Mouse (Mus musculus): Measurements from ENCODE around the gene Ctc1. TPM values are rescaled to one million over a fixed set of nuclear protein-coding genes. Genes with fewer than 3 reads are reported as not detected.

Ctc1 gene
- polyA plus RNA-seq, 1 experiment from 2014 or later = 63.6 TPM

GRCm38 (mm10) chr11:69073951-69074775 is 58.5 kb downstream of the Ctc1 start:
- no peak overlapping the region for H3K9ac ChIP-seq
- 37% methylated on average over 6 of the region's 6 CpGs for WGBS
- no peak for DNase-seq
- H3K27me3 ChIP-seq (ENCODE audit: insufficient read depth, low read length) = no peaks in the 10 kb centered on the region
- H3K4me3 ChIP-seq (ENCODE audit: low read depth, low read length) = no peak overlapping the region
- no peaks in the 10 kb centered on the region for H3K9me3 ChIP-seq (ENCODE audit: low read depth, low read length)
- no peak for TF ChIP-seq CTCF (IDR thresholded peaks at IDR 0.05; ENCODE audit: low read depth)
- H3K27ac ChIP-seq (ENCODE audit: low read depth) = peak overlapping the region; percentile 96
- peaks cover 7% of the 10 kb centered on the region; the same call in 1 of the 2 replicates for H3K4me1 ChIP-seq (ENCODE audit: insufficient read depth)
- H3K36me3 ChIP-seq (ENCODE audit: insufficient read depth) = no peaks in the 10 kb centered on the region
- ATAC-seq (ENCODE audit: insufficient read depth) = no peak
- no peak overlapping the region; the same call in 1 of the 2 replicates for H3K4me2 ChIP-seq

- no peak for DNase-seq
- no peak for TF ChIP-seq CTCF (IDR thresholded peaks at IDR 0.05; ENCODE audit: low read depth)
- no peak overlapping the region for H3K9ac ChIP-seq
- H3K36me3 ChIP-seq (ENCODE audit: insufficient read depth) = no peaks in the 10 kb centered on the region
- no peak for ATAC-seq (ENCODE audit: insufficient read depth)
- WGBS = 46% methylated on average over 2 of the region's 2 CpGs
- no peaks in the 10 kb centered on the region for H3K9me3 ChIP-seq (ENCODE audit: low read depth, low read length)
- H3K4me3 ChIP-seq (ENCODE audit: low read depth, low read length) = no peak overlapping the region
- H3K4me1 ChIP-seq (ENCODE audit: insufficient read depth) = peaks cover 7% of the 10 kb centered on the region; the same call in 1 of the 2 replicates
- H3K4me2 ChIP-seq = no peak overlapping the region
- no peaks in the 10 kb centered on the region for H3K27me3 ChIP-seq (ENCODE audit: insufficient read depth, low read length)
- H3K27ac ChIP-seq (ENCODE audit: low read depth) = no peak overlapping the region
Observed at GRCm38 (mm10) chr11:69074776-69075069, 59.0 kb downstream of the Ctc1 start.

GRCm38 (mm10) chr11:69075764-69076479 is 60.2 kb downstream of the Ctc1 start:
- peaks cover 7% of the 10 kb centered on the region; the same call in 1 of the 2 replicates for H3K4me1 ChIP-seq (ENCODE audit: insufficient read depth)
- H3K9me3 ChIP-seq (ENCODE audit: low read depth, low read length) = no peaks in the 10 kb centered on the region
- no peak for TF ChIP-seq CTCF (IDR thresholded peaks at IDR 0.05; ENCODE audit: low read depth)
- H3K9ac ChIP-seq = no peak overlapping the region
- H3K4me3 ChIP-seq (ENCODE audit: low read depth, low read length) = no peak overlapping the region
- H3K36me3 ChIP-seq (ENCODE audit: insufficient read depth) = no peaks in the 10 kb centered on the region
- no peak overlapping the region for H3K27ac ChIP-seq (ENCODE audit: low read depth)
- H3K27me3 ChIP-seq (ENCODE audit: insufficient read depth, low read length) = no peaks in the 10 kb centered on the region
- no peak overlapping the region for H3K4me2 ChIP-seq
- no peak for ATAC-seq (ENCODE audit: insufficient read depth)
- 58% methylated on average over 8 of the region's 9 CpGs for WGBS
- peak; percentile 24 for DNase-seq

GRCm38 (mm10) chr11:69076572-69076971 is 60.9 kb downstream of the Ctc1 start:
- DNase-seq (no peak), ATAC-seq (ENCODE audit: insufficient read depth) (no peak)
- WGBS = 60% methylated on average over 5 of the region's 5 CpGs
- Histone ChIP-seq H3K27ac (ENCODE audit: low read depth) (no peak overlapping the region), H3K27me3 (ENCODE audit: insufficient read depth, low read length) (no peaks in the 10 kb centered on the region), H3K4me3 (ENCODE audit: low read depth, low read length) (no peak overlapping the region), H3K4me2 (no peak overlapping the region), H3K36me3 (ENCODE audit: insufficient read depth) (no peaks in the 10 kb centered on the region), H3K4me1 (ENCODE audit: insufficient read depth) (peaks cover 2% of the 10 kb centered on the region; the same call in 1 of the 2 replicates), H3K9me3 (ENCODE audit: low read depth, low read length) (no peaks in the 10 kb centered on the region), H3K9ac (no peak overlapping the region)
- TF ChIP-seq CTCF (IDR thresholded peaks at IDR 0.05; ENCODE audit: low read depth) = no peak

GRCm38 (mm10) chr11:69077316-69077715 is 61.6 kb downstream of the Ctc1 start:
- WGBS = 76% methylated on average over 9 of the region's 9 CpGs
- H3K36me3 ChIP-seq (ENCODE audit: insufficient read depth) = no peaks in the 10 kb centered on the region
- H3K9ac ChIP-seq = no peak overlapping the region

GRCm38 (mm10) chr11:69078041-69078440 is 62.3 kb downstream of the Ctc1 start:
- WGBS = 69% methylated on average over 6 of the region's 6 CpGs
- Histone ChIP-seq H3K36me3 (ENCODE audit: insufficient read depth) (no peaks in the 10 kb centered on the region), H3K27ac (ENCODE audit: low read depth) (no peak overlapping the region), H3K4me2 (no peak overlapping the region), H3K9me3 (ENCODE audit: low read depth, low read length) (no peaks in the 10 kb centered on the region), H3K4me3 (ENCODE audit: low read depth, low read length) (no peak overlapping the region), H3K4me1 (ENCODE audit: insufficient read depth) (no peaks in the 10 kb centered on the region), H3K27me3 (ENCODE audit: insufficient read depth, low read length) (no peaks in the 10 kb centered on the region), H3K9ac (no peak overlapping the region)
- DNase-seq = no peak
- no peak for ATAC-seq (ENCODE audit: insufficient read depth)
- no peak for TF ChIP-seq CTCF (IDR thresholded peaks at IDR 0.05; ENCODE audit: low read depth)

More at GRCm38 (mm10) chr11:69077316-69077715, 61.6 kb downstream of the Ctc1 start:
- ATAC-seq (ENCODE audit: insufficient read depth) (no peak), DNase-seq (no peak)
- Histone ChIP-seq H3K9me3 (ENCODE audit: low read depth, low read length) (no peaks in the 10 kb centered on the region), H3K27me3 (ENCODE audit: insufficient read depth, low read length) (no peaks in the 10 kb centered on the region), H3K27ac (ENCODE audit: low read depth) (no peak overlapping the region), H3K4me3 (ENCODE audit: low read depth, low read length) (no peak overlapping the region), H3K4me1 (ENCODE audit: insufficient read depth) (no peaks in the 10 kb centered on the region), H3K4me2 (no peak overlapping the region)
- no peak for TF ChIP-seq CTCF (IDR thresholded peaks at IDR 0.05; ENCODE audit: low read depth)

GRCm38 (mm10) chr11:69078805-69079438 is 63.2 kb downstream of the Ctc1 start:
- Histone ChIP-seq H3K27me3 (ENCODE audit: insufficient read depth, low read length) (no peaks in the 10 kb centered on the region), H3K36me3 (ENCODE audit: insufficient read depth) (no peaks in the 10 kb centered on the region), H3K4me1 (ENCODE audit: insufficient read depth) (no peaks in the 10 kb centered on the region), H3K4me2 (no peak overlapping the region), H3K4me3 (ENCODE audit: low read depth, low read length) (no peak overlapping the region), H3K27ac (ENCODE audit: low read depth) (no peak overlapping the region), H3K9me3 (ENCODE audit: low read depth, low read length) (no peaks in the 10 kb centered on the region), H3K9ac (no peak overlapping the region)
- WGBS = 78% methylated on average over 5 of the region's 5 CpGs
- TF ChIP-seq CTCF (IDR thresholded peaks at IDR 0.05; ENCODE audit: low read depth) = no peak
- ATAC-seq (ENCODE audit: insufficient read depth) (no peak), DNase-seq (no peak)
